Mouse (Mus musculus): ENCODE data around the gene Slc35f1. TPM values are rescaled to one million over a fixed set of nuclear protein-coding genes. Genes with fewer than 3 reads are reported as not detected.

Gene Slc35f1
- polyA plus RNA-seq, 1 experiment from 2014 or later = 2.1 TPM

- DNase-seq (ENCODE audit: low spot score) = no peak
- no peak for ATAC-seq (replicated peaks; ENCODE audit: low FRiP score, low read depth)
- Histone ChIP-seq H3K27ac (no peak overlapping the region), H3K27me3 (ENCODE audit: insufficient read depth, low read length) (no peaks in the 10 kb centered on the region), H3K4me1 (replicated peaks; ENCODE audit: insufficient read depth, low read length) (no peaks in the 10 kb centered on the region), H3K9ac (ENCODE audit: low read depth, low read length) (no peak overlapping the region), H3K4me3 (replicated peaks; ENCODE audit: low read depth, low read length) (no peak overlapping the region), H3K9me3 (replicated peaks; ENCODE audit: low read length) (no peaks in the 10 kb centered on the region), H3K4me2 (ENCODE audit: low read length) (no peak overlapping the region), H3K36me3 (ENCODE audit: insufficient read depth, low read length) (no peaks in the 10 kb centered on the region)
- WGBS = 89% methylated on average over 1 of the region's 1 CpGs
- TF ChIP-seq CTCF (IDR thresholded peaks at IDR 0.05; ENCODE audit: low read depth) = no peak
Measured at GRCm38 (mm10) chr10:52819661-52820060, 129.3 kb downstream of the Slc35f1 start.

DNA sequence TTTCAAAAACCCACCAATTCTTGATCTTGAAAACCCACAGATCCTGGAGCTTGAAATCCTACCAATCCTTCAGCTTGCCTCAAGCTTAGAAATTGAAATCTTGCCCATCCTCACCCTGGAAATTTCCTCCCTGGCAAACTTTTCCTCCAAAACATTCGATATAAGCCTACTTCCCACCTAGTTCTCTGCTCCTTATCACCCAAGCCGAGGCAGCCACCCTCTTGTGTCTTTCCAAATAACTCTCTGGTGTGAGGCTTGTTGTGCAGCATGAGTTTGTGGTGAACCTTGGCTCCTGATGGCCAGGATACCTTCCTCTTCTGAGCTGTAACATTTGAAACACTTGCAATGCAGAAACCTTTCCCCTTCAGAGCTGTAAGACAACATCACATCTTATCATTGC is 132.6 kb downstream of the Slc35f1 start:
- TF ChIP-seq CTCF (IDR thresholded peaks at IDR 0.05; ENCODE audit: low read depth) = no peak
- Histone ChIP-seq H3K36me3 (ENCODE audit: insufficient read depth, low read length) (no peaks in the 10 kb centered on the region), H3K27me3 (ENCODE audit: insufficient read depth, low read length) (no peaks in the 10 kb centered on the region), H3K27ac (no peak overlapping the region), H3K9me3 (replicated peaks; ENCODE audit: low read length) (no peaks in the 10 kb centered on the region), H3K4me1 (replicated peaks; ENCODE audit: insufficient read depth, low read length) (no peaks in the 10 kb centered on the region), H3K4me3 (replicated peaks; ENCODE audit: low read depth, low read length) (no peak overlapping the region), H3K9ac (ENCODE audit: low read depth, low read length) (no peak overlapping the region), H3K4me2 (ENCODE audit: low read length) (no peak overlapping the region)
- 88% methylated on average over 2 of the region's 2 CpGs for WGBS
- no peak for DNase-seq (ENCODE audit: low spot score)
- no peak for ATAC-seq (replicated peaks; ENCODE audit: low FRiP score, low read depth)

DNA sequence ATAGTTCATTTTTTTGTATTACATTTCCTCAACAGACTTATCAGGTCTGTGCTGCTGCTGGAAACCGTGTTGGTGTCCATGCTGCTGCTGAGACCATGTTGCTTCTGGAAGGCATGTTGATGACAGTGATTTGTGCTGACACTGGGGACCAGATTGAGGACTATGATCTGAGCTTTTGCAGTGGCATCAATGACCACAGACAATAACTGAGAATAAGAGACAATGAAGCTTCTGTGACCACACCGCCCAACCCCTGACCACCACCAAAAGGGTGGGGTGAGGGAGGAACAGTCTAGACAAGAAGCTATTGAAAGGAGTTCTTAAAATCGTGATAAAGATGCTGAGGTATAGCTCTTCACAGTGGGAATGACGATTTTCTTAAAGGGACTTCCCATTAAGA is 135.4 kb downstream of the Slc35f1 start:
- H3K9ac ChIP-seq (ENCODE audit: low read depth, low read length) = no peak overlapping the region
- ATAC-seq (replicated peaks; ENCODE audit: low FRiP score, low read depth) (no peak), DNase-seq (ENCODE audit: low spot score) (no peak)
- no peak overlapping the region for H3K4me3 ChIP-seq (replicated peaks; ENCODE audit: low read depth, low read length)
- TF ChIP-seq CTCF (IDR thresholded peaks at IDR 0.05; ENCODE audit: low read depth) = no peak
- no peaks in the 10 kb centered on the region for H3K4me1 ChIP-seq (replicated peaks; ENCODE audit: insufficient read depth, low read length)
- no peaks in the 10 kb centered on the region for H3K27me3 ChIP-seq (ENCODE audit: insufficient read depth, low read length)
- no peaks in the 10 kb centered on the region for H3K9me3 ChIP-seq (replicated peaks; ENCODE audit: low read length)
- H3K36me3 ChIP-seq (ENCODE audit: insufficient read depth, low read length) = no peaks in the 10 kb centered on the region
- no peak overlapping the region for H3K4me2 ChIP-seq (ENCODE audit: low read length)
- no peak overlapping the region for H3K27ac ChIP-seq
- 86% methylated on average over 4 of the region's 4 CpGs for WGBS

DNA sequence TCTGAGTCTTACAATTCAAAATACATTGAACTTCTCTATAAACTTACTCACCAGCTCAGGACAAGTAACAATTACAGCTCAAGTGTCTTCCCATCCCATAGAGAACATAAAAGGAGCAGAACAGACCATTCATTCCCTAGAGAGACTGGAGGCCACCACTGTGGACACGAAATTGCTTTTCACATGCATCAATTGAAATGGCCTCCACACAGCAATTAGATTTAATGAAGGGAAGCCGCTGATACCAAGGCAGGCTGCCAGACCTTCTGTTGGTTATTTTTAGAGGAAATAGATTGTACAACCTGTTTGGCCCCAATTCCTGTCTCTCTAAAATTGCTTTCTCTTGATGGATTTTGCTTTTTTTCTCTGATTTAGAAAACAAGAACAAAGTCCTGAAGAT is 150.5 kb downstream of the Slc35f1 start:
- WGBS = 34% methylated on average over 2 of the region's 2 CpGs
- H3K27me3 ChIP-seq (ENCODE audit: insufficient read depth, low read length) = no peaks in the 10 kb centered on the region
- DNase-seq (ENCODE audit: low spot score) = no peak

DNA sequence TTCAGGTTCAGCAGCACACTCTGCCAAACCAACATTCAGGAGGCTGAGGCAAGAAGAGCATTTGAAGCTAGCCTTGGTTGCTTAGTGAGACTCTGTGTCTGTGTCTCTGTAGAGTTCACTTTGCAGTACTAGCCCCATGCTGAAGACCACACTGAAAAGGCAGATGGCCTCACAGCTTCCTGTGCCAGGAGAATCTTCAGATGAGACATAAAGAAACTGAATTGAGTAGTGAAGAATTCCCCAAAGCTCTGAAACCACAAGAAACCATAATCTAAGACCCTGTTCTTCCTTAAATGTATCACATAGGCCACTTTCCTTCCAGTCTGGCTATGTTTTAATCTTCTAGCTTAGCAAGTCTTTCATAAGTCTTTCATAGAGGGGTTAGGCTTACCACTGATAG is 161.7 kb downstream of the Slc35f1 start:
- Histone ChIP-seq H3K4me3 (replicated peaks; ENCODE audit: low read depth, low read length) (no peak overlapping the region), H3K4me2 (ENCODE audit: low read length) (no peak overlapping the region), H3K36me3 (ENCODE audit: insufficient read depth, low read length) (no peaks in the 10 kb centered on the region), H3K9me3 (replicated peaks; ENCODE audit: low read length) (no peaks in the 10 kb centered on the region), H3K4me1 (replicated peaks; ENCODE audit: insufficient read depth, low read length) (no peaks in the 10 kb centered on the region), H3K27me3 (ENCODE audit: insufficient read depth, low read length) (no peaks in the 10 kb centered on the region), H3K27ac (no peak overlapping the region), H3K9ac (ENCODE audit: low read depth, low read length) (no peak overlapping the region)
- no peak for DNase-seq (ENCODE audit: low spot score)
- TF ChIP-seq CTCF (IDR thresholded peaks at IDR 0.05; ENCODE audit: low read depth) = no peak
- ATAC-seq (replicated peaks; ENCODE audit: low FRiP score, low read depth) = no peak

More for the DNA sequence above, 150.5 kb downstream of the Slc35f1 start:
- no peak overlapping the region for H3K4me3 ChIP-seq (replicated peaks; ENCODE audit: low read depth, low read length)
- H3K4me1 ChIP-seq (replicated peaks; ENCODE audit: insufficient read depth, low read length) = no peaks in the 10 kb centered on the region
- no peak overlapping the region for H3K9ac ChIP-seq (ENCODE audit: low read depth, low read length)
- no peak for ATAC-seq (replicated peaks; ENCODE audit: low FRiP score, low read depth)
- H3K27ac ChIP-seq = no peak overlapping the region
- H3K36me3 ChIP-seq (ENCODE audit: insufficient read depth, low read length) = no peaks in the 10 kb centered on the region
- no peaks in the 10 kb centered on the region for H3K9me3 ChIP-seq (replicated peaks; ENCODE audit: low read length)
- no peak overlapping the region for H3K4me2 ChIP-seq (ENCODE audit: low read length)
- no peak for TF ChIP-seq CTCF (IDR thresholded peaks at IDR 0.05; ENCODE audit: low read depth)

GRCm38 (mm10) chr10:52860851-52861250 is 170.5 kb downstream of the Slc35f1 start:
- DNase-seq (ENCODE audit: low spot score) (no peak), ATAC-seq (replicated peaks; ENCODE audit: low FRiP score, low read depth) (no peak)
- WGBS = 69% methylated on average over 2 of the region's 2 CpGs
- no peaks in the 10 kb centered on the region for H3K9me3 ChIP-seq (replicated peaks; ENCODE audit: low read length)
- no peak overlapping the region for H3K4me2 ChIP-seq (ENCODE audit: low read length)
- H3K36me3 ChIP-seq (ENCODE audit: insufficient read depth, low read length) = no peaks in the 10 kb centered on the region
- no peak overlapping the region for H3K9ac ChIP-seq (ENCODE audit: low read depth, low read length)
- no peak overlapping the region for H3K4me3 ChIP-seq (replicated peaks; ENCODE audit: low read depth, low read length)
- TF ChIP-seq CTCF (IDR thresholded peaks at IDR 0.05; ENCODE audit: low read depth) = no peak
- H3K4me1 ChIP-seq (replicated peaks; ENCODE audit: insufficient read depth, low read length) = no peaks in the 10 kb centered on the region
- H3K27ac ChIP-seq = no peak overlapping the region
- no peaks in the 10 kb centered on the region for H3K27me3 ChIP-seq (ENCODE audit: insufficient read depth, low read length)

- no peaks in the 10 kb centered on the region for H3K27me3 ChIP-seq (ENCODE audit: insufficient read depth, low read length)
- no peak for TF ChIP-seq CTCF (IDR thresholded peaks at IDR 0.05; ENCODE audit: low read depth)
- H3K27ac ChIP-seq = no peak overlapping the region
- H3K4me2 ChIP-seq (ENCODE audit: low read length) = no peak overlapping the region
- ATAC-seq (replicated peaks; ENCODE audit: low FRiP score, low read depth) (no peak), DNase-seq (ENCODE audit: low spot score) (no peak)
- no peaks in the 10 kb centered on the region for H3K9me3 ChIP-seq (replicated peaks; ENCODE audit: low read length)
- 73% methylated on average over 5 of the region's 5 CpGs for WGBS
- no peak overlapping the region for H3K9ac ChIP-seq (ENCODE audit: low read depth, low read length)
- H3K36me3 ChIP-seq (ENCODE audit: insufficient read depth, low read length) = no peaks in the 10 kb centered on the region
- no peak overlapping the region for H3K4me3 ChIP-seq (replicated peaks; ENCODE audit: low read depth, low read length)
- H3K4me1 ChIP-seq (replicated peaks; ENCODE audit: insufficient read depth, low read length) = no peaks in the 10 kb centered on the region
Measured at GRCm38 (mm10) chr10:52864936-52865335, 174.6 kb downstream of the Slc35f1 start.
